Mouse (Mus musculus): ENCODE measurements at regions not wholly inside any gene's neighbourhood (a gene's known extent, or its start where the extent isn't known, plus 50 kb on each side); places are given as distances from the start of the nearest gene placed in this dataset.

DNA sequence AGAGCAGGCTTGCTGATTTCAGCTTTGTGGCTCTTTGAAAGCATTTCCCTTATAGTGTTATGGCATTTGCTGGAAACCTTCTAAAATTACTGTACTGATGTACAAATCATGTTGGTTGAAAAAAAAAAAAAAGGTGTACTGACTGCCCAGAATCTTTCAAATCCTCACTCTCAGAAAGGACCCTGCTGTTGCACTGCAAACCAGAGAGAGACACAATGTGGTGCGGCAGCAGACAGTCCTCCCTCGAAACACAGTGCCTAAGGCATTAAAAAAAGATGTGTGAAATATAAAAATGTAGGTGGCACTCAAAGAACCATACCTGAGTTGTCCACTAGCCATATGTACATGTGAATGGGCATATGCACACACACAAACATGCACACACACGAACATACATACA, 128.3 kb downstream of the Actr3 start:
- DNase-seq (ENCODE audit: extremely low read depth, low read depth): no peak

GRCm38 (mm10) chr1:125298520-125299090, 136.9 kb downstream of the Actr3 start:
- DNase-seq (ENCODE audit: extremely low read depth, low read depth): no peak

DNA sequence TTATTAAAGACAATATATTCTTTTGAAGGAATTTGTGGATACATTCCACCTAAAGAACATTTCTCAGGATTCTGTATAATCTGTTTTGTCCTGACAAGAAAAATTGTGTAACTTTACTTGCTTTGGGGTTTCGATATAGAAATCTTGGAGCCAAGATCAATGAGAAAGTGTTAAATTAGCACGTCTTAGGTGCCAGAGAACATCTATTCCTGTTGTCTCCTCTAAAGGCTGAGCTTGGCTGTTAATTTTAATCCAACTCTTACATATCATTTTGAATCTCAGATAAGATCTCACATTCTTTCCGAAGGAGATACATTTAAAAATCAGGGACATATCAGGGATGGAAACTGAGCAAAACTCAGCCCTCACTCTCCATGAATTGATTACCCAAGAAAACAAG, 139.9 kb downstream of the Actr3 start:
- no peak for DNase-seq (ENCODE audit: extremely low read depth, low read depth)

DNA sequence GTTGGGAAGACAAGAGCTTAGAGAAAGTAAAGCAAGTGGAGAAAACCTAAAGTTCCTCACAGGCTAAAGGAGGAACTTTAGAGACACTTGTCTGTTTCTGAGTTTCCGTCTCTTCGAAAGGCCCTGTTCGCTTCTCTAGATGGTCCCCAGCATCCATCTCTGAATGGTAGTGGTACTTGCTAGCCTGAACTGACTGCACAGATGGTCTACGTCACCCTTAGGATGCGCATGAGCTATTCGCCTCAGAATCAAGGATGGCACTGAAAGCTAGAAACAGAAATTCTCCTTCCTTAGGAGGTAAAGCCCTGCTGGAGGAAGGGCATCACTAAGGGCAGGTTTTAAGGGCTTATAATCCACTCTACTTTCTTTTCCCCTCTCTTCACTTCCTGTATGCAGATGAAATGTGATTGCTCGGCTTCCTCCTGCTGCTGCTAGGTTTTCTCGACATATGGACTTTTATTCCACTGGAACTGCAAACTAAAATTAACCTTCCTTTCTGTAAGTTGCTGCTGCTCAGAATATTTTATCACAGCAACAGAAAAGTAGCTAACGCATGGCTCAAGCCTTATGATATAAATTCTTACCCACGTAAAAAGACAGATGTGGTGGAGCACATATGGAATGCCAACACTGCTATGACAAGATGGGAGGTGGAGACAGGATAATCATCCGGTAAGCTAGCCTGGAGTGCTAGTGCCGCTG, 145.1 kb downstream of the Actr3 start:
- no peak for DNase-seq (ENCODE audit: extremely low read depth, low read depth)

DNA sequence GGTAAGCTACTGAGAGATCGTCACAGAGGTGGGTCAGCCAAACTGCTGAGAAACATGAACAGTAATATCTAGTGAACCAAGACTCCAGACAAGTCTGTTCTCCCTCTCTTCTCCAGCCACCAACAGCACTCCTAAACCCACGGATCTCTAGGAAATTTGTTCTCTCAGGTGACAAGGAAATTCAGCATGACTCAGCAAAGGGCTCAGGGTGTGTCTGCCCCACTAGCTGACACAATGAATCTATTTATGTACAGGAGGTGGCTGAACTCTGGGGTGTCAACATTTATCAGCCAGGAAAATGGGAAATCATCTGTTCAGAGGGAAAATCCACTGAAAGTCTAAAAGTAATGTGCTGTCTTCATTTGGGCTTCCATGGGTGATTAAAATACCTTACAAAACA, 149.2 kb downstream of the Actr3 start:
- no peak for DNase-seq (ENCODE audit: extremely low read depth, low read depth)

- DNase-seq (ENCODE audit: extremely low read depth, low read depth): no peak
These were observed 150.8 kb downstream of the Actr3 start for GRCm38 (mm10) chr1:125284693-125285092.

DNA sequence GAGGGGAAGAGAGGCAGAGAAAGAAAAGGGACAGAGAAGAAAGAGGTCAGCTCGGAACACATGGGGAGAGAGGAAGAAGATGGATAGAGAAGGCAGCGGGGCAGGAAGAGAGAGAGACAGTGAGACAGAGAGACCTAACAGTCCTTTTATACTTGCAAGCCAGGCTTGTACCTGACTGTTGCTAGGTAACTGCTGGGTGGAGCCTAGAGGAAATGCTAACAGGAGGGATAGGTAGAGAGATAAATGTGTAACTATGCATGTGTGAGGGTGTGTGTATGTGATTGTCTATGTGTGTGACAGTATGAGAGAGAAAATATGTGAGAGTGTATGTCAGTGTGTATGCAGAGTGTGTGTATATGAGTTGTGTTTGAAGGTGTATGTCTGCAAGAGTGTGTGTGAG, 161.8 kb downstream of the Actr3 start:
- DNase-seq (ENCODE audit: extremely low read depth, low read depth): no peak

DNA sequence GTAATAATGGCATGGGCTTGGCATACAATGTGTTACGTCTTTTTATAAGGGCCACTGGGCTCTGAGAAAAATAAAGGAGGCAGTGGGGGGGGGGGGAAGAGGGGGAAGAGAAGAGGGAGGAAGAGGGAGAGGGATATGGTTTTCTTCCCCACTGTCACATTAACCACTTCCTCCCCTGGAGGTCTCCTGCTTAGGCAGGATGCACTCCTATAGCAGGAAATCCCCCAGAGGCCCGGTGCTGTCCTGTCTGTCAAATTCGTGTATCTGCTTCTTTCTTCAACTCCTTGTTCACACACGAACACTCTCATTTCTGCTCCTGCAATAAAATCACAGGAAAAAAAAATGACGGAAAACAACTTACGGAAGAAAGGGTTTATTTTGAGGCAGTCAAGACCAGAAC, 171.8 kb downstream of the Actr3 start:
- DNase-seq (ENCODE audit: extremely low read depth, low read depth): no peak

DNA sequence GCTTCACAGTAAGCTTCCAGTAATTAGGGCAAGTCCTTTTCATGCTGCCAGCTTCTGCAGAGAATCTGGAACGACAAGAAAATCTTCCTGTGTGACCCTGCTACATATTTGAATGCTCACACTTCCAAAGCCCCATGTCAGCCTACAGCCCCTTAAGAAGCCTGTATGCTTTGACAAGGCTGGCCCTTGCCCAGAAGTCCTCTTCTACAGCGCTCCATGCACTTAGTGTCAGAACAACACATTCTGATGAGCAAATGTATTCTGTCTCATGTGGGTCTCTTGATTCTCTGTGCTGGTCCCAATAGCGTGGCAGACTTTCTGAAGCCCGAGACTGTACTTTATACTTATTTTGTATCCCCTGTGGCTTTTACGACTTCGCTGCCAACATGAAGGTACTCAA, 172.5 kb downstream of the Actr3 start:
- no peak for DNase-seq (ENCODE audit: extremely low read depth, low read depth)

- no peak for DNase-seq (ENCODE audit: extremely low read depth, low read depth)
These were observed 193.2 kb downstream of the Actr3 start for GRCm38 (mm10) chr1:125242345-125242744.

- DNase-seq (ENCODE audit: extremely low read depth, low read depth): peak; percentile 3
These were observed 193.8 kb downstream of the Actr3 start for GRCm38 (mm10) chr1:125241717-125242116.

GRCm38 (mm10) chr1:125237595-125237988, 197.9 kb downstream of the Actr3 start:
- no peak for DNase-seq (ENCODE audit: extremely low read depth, low read depth)

GRCm38 (mm10) chr1:125236948-125237594, 198.5 kb downstream of the Actr3 start:
- DNase-seq (ENCODE audit: extremely low read depth, low read depth): no peak

GRCm38 (mm10) chr1:125234747-125235146, 200.8 kb downstream of the Actr3 start:
- no peak for DNase-seq (ENCODE audit: extremely low read depth, low read depth)

DNA sequence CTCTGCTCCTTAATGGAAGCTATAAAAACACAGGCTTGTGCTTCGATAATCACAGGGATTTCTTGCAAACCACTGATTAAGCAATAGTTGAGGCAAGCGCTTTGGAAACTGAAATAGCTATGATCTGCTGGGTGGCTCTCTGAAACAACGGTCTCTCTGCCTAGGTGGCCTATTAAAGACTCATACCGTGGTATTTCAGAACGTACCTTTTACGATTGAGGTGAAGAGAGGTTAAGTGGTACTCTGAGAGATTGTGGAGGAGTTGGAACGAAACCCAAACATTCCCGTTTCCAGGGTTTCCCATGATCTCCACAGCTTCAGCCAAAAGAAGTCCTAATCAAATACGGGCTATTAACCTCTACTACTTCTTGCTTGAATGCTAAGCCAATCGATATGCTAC, 212.2 kb downstream of the Actr3 start:
- DNase-seq (ENCODE audit: extremely low read depth, low read depth): no peak

- no peak for DNase-seq (ENCODE audit: extremely low read depth, low read depth)
These were observed 219.3 kb downstream of the Actr3 start for GRCm38 (mm10) chr1:125216192-125216591.

DNA sequence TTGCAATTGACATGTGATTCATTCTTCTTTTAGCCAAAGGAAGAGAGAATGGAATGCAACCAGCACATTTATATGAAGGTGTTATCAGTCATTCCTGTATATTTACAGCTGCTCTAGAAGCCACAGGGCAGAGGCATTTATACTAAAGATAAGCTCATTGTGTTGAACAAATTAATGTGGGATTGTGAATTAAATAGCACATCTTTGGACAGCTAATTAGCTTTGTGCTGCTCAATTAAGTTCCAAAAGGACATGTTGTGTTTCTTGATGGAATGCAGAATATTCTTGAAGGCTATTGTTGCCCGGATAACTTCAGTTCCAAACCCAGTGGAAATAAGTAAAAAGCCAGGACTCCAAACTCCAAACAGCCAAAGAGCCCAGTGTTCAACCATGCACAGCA, 248.4 kb downstream of the Actr3 start:
- DNase-seq (ENCODE audit: extremely low read depth, low read depth): no peak

- no peak for DNase-seq (ENCODE audit: extremely low read depth, low read depth)
These were observed 259.2 kb downstream of the Actr3 start for GRCm38 (mm10) chr1:125176124-125176937.

- no peak for DNase-seq (ENCODE audit: extremely low read depth, low read depth)
These were observed 260.8 kb downstream of the Actr3 start for GRCm38 (mm10) chr1:125174725-125175124.

DNA sequence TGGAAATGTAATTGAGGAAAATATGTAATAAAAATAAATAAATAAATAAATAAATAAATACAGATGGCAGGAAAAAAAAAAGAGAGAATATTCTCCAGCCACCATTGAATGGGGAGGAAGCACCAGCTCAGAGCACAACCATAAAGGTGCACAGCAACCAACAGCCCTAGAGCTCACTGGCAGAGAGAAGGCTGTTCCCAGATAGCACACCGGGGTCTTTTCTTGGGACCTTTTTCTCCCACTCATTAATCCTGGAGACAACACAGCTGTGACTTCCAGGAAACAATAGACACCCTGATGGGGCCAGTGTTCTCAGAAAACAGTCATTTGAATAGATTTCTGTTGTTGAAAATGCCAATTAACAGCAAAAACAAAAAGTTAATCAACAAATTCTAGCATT, 263.1 kb downstream of the Actr3 start:
- no peak for DNase-seq (ENCODE audit: extremely low read depth, low read depth)

DNA sequence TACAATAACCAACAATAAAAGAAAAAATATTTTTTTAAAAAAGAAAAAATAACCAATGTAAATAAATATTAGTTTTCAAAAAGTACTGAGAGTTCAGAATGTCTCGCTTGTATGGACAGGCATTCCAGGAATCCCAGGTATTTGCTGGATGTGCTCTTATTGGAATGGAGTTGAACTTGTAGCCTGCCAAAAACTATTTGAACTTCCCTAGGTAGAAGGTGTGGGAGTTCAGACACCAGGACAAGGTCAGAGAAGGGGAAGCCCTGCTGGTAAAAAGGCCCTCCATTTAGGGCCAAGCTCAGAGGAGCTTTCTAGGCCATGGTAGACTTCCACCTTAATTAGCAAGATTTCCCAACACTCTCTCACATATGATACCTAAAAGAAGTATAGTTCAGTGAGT, 270.3 kb downstream of the Actr3 start:
- DNase-seq (ENCODE audit: extremely low read depth, low read depth): no peak

DNA sequence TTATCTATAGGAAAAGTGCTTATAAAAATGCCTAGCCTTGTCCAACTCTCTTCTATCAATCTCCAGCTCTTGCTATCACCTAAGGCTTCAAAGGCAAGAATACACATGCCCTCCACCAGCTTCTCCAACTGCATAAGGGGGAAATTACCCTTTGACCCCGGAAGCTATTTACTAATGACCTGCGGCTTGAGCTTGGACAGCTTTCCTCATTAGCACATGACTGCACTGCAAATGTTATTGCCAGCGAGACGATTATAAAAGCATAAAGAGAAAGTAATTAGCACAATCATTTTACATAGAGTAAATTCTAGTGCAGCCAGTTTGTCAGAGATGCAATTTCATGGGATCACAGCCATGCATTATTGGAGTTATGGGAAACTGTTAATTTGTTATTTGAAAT, 277.0 kb downstream of the Actr3 start:
- no peak for DNase-seq (ENCODE audit: extremely low read depth, low read depth)

Measured in MEL-GATA-1-ER (cell line).